Mouse (Mus musculus): ENCODE data around the gene Rbp7. TPM values are rescaled to one million over a fixed set of nuclear protein-coding genes. Genes with fewer than 3 reads are reported as not detected.
A peak's percentile ranks its signal among the peaks of the same experiment; 100 is the strongest.
"Not testable (repeated sequence)": the region's sequence is repeated elsewhere in the genome, so short reads cannot be mapped to it uniquely, and the experiment has no call there.

Rbp7 gene
- polyA plus RNA-seq, 1 experiment, result not detected

DNA sequence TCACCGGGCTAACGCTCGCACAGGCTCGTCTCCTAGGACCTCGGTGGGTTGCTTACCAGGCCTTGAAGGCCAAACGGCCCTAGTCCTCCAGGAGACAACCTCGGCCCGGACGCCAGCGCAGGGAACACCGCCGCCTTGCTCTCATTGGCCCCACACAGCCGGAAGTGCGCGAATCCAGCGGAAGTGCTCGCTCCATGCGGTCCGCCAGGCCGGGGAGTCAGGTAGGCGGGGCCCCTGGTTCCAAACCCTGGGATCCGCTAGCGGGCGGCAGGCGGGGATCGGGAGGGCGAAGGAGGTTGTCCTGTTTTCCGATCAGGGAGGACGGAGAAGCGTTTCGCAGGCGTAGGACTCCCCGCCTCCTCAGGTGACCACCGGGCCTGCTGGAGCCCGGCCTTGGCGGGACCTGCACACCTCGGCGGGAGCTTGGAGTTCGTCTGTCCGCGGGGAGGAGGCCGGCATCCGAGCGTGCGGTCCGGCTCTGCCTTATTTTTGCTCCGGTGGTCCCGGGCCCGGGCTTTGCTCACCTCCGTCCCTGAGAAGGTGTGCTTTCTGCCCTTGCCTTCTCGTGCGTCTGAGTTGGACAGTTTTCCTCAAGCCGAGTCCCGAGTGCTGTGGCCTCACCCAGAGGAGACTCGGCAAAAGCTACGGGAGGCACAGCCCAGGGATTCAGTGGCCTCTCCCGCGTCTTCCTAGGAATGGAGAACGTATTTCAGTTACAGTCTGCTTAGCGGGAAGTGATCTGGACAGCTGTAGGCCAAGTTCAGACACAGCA lies 30.5 kb upstream of the Rbp7 start, which contains the start of the genes Nmnat1 and Lzic:
Gene Nmnat1 (minus strand): TSS at position 150 of the 772 bp plus-strand sequence.
Gene Lzic (plus strand): TSS at position 177 of the 772 bp plus-strand sequence.
- Histone ChIP-seq H3K36me3 (ENCODE audit: control insufficient read depth) (peaks cover 37% of the 10 kb centered on the region), H3K4me3 (replicated peaks) (peak within 1 kb of the TSS; percentile 92), H3K27me3 (ENCODE audit: control insufficient read depth) (no peaks in the 10 kb centered on the region), H3K4me1 (ENCODE audit: control insufficient read depth) (peaks cover 27% of the 10 kb centered on the region), H3K9me3 (ENCODE audit: control insufficient read depth, low read length) (no peaks in the 10 kb centered on the region)
- TF ChIP-seq TAL1 (IDR thresholded peaks at IDR 0.05; ENCODE audit: low read length) (no peak), GATA1 (IDR thresholded peaks at IDR 0.05; ENCODE audit: low read length) (no peak)

DNA sequence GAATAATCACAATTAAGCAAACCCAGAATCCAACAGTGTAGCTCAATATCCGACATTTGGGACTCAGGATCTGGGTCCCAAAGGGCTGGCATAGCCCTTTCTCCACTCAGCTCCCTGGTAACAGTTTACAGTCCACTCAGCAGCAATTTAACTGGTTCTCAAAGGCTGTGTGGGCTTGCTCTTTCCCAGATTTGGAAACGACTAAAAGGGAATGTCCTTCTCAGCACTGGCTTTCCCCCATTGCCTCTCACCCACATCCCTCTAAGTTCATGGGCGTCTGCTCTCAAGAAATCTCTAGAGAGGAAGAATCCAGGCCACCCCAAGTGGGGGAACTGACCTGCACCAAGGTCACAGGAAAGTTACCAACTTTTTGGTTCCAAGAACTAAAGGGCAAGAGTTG lies 29.8 kb upstream of the Rbp7 start:
- Histone ChIP-seq H3K9me3 (ENCODE audit: control insufficient read depth, low read length) (no peaks in the 10 kb centered on the region), H3K36me3 (ENCODE audit: control insufficient read depth) (peaks cover 30% of the 10 kb centered on the region), H3K4me3 (replicated peaks) (peak overlapping the region; percentile 92), H3K27me3 (ENCODE audit: control insufficient read depth) (no peaks in the 10 kb centered on the region), H3K4me1 (ENCODE audit: control insufficient read depth) (peaks cover 27% of the 10 kb centered on the region)
- TF ChIP-seq TAL1 (IDR thresholded peaks at IDR 0.05; ENCODE audit: low read length) (no peak), GATA1 (IDR thresholded peaks at IDR 0.05; ENCODE audit: low read length) (no peak)

GRCm38 (mm10) chr4:149477078-149477477 lies 22.3 kb upstream of the Rbp7 start, which contains the start of gene Tmem274:
TSS of gene Tmem274 (plus strand) at chr4:149477378.
- peaks cover 15% of the 10 kb centered on the region for H3K36me3 ChIP-seq (ENCODE audit: control insufficient read depth)
- TF ChIP-seq GATA1 (IDR thresholded peaks at IDR 0.05; ENCODE audit: low read length) (no peak), TAL1 (IDR thresholded peaks at IDR 0.05; ENCODE audit: low read length) (no peak)
- H3K9me3 ChIP-seq (ENCODE audit: control insufficient read depth, low read length), result no peaks in the 10 kb centered on the region
- no peaks in the 10 kb centered on the region for H3K4me1 ChIP-seq (ENCODE audit: control insufficient read depth)
- H3K4me3 ChIP-seq (replicated peaks), result no peak within 1 kb of the TSS
- H3K27me3 ChIP-seq (ENCODE audit: control insufficient read depth), result no peaks in the 10 kb centered on the region

GRCm38 (mm10) chr4:149475096-149475495 lies 20.3 kb upstream of the Rbp7 start:
- Histone ChIP-seq H3K4me1 (ENCODE audit: control insufficient read depth) (no peaks in the 10 kb centered on the region), H3K27me3 (ENCODE audit: control insufficient read depth) (no peaks in the 10 kb centered on the region), H3K9me3 (ENCODE audit: control insufficient read depth, low read length) (no peaks in the 10 kb centered on the region), H3K36me3 (ENCODE audit: control insufficient read depth) (peaks cover 15% of the 10 kb centered on the region), H3K4me3 (replicated peaks) (no peak overlapping the region)
- TF ChIP-seq TAL1 (IDR thresholded peaks at IDR 0.05; ENCODE audit: low read length) (no peak), GATA1 (IDR thresholded peaks at IDR 0.05; ENCODE audit: low read length) (no peak)

DNA sequence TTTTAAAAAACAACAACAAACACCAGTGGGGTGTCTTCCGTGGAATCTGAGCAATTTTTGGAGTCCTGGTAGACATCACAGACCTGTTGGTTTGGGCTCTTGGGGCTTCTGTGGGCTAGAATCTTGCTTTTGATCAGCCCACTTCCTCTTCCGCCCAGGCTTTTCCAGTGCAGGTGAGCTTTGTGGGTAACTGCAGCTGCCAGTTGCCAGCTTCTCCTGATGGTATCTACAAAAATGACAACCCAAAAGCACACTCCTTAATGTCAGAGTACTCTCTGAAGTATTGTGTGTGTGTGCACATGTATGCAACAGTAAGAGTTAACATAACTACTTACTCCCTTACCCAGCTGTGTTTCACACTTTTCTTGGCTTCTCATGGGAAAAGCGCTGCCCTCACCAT lies 14.8 kb upstream of the Rbp7 start:
- Histone ChIP-seq H3K4me1 (ENCODE audit: control insufficient read depth) (no peaks in the 10 kb centered on the region), H3K9me3 (ENCODE audit: control insufficient read depth, low read length) (no peaks in the 10 kb centered on the region), H3K4me3 (replicated peaks) (no peak overlapping the region), H3K27me3 (ENCODE audit: control insufficient read depth) (no peaks in the 10 kb centered on the region), H3K36me3 (ENCODE audit: control insufficient read depth) (peaks cover 23% of the 10 kb centered on the region)
- TF ChIP-seq GATA1 (IDR thresholded peaks at IDR 0.05; ENCODE audit: low read length) (no peak), TAL1 (IDR thresholded peaks at IDR 0.05; ENCODE audit: low read length) (no peak)

- no peaks in the 10 kb centered on the region for H3K9me3 ChIP-seq (ENCODE audit: control insufficient read depth, low read length)
- peaks cover 1% of the 10 kb centered on the region; the same call in 1 of the 2 replicates for H3K4me1 ChIP-seq (ENCODE audit: control insufficient read depth)
- no peak overlapping the region for H3K4me3 ChIP-seq (replicated peaks)
- no peak for TF ChIP-seq GATA1 (IDR thresholded peaks at IDR 0.05; ENCODE audit: low read length)
- TF ChIP-seq TAL1 (IDR thresholded peaks at IDR 0.05; ENCODE audit: low read length), result no peak
- peaks cover 5% of the 10 kb centered on the region; the same call in 1 of the 2 replicates for H3K36me3 ChIP-seq (ENCODE audit: control insufficient read depth)
- H3K27me3 ChIP-seq (ENCODE audit: control insufficient read depth), result no peaks in the 10 kb centered on the region
These were observed 8.7 kb upstream of the Rbp7 start for GRCm38 (mm10) chr4:149463435-149463950.

GRCm38 (mm10) chr4:149462305-149462971 lies 7.7 kb upstream of the Rbp7 start:
- TF ChIP-seq TAL1 (IDR thresholded peaks at IDR 0.05; ENCODE audit: low read length), result no peak
- TF ChIP-seq GATA1 (IDR thresholded peaks at IDR 0.05; ENCODE audit: low read length), result no peak
- Histone ChIP-seq H3K9me3 (ENCODE audit: control insufficient read depth, low read length) (no peaks in the 10 kb centered on the region), H3K27me3 (ENCODE audit: control insufficient read depth) (no peaks in the 10 kb centered on the region), H3K4me1 (ENCODE audit: control insufficient read depth) (peaks cover 1% of the 10 kb centered on the region; the same call in 1 of the 2 replicates), H3K36me3 (ENCODE audit: control insufficient read depth) (no peaks in the 10 kb centered on the region), H3K4me3 (replicated peaks) (no peak overlapping the region)

DNA sequence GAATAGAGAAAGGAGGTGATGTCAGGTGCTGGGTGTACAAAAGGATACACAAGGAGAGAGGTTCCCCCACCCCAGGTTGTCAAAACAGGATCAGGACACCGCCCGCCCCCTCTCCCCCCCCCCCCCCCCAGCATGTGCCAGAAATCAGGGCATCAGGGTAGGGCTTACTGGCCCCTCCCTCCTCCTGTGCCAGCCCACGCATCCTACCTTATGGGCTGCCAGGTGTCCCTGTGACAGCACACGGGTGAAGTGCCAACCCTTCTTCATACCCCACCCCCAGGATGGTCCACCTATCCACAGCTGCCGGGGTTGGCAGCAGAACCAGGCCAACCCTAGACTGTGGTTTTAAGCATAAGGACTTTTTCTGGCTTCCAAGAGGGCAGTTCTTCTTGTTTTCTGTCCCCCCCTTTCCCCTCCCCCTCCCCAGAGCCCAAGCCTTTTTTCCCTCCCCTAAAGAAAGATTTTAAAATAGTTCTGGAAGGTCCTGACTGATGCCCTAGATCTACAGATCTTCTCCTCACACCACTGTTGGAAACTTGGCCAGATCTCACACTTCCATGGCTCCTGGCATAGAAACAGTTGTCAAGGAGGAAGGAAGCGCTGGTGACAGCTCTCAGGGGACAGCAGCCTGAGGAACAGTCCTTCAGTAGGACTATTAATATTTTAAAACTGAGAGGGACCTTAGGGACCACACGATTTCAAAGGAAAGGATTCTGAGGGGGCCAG lies 7.0 kb upstream of the Rbp7 start:
- TF ChIP-seq TAL1 (IDR thresholded peaks at IDR 0.05; ENCODE audit: low read length) (no peak), GATA1 (IDR thresholded peaks at IDR 0.05; ENCODE audit: low read length) (no peak)
- Histone ChIP-seq H3K27me3 (ENCODE audit: control insufficient read depth) (no peaks in the 10 kb centered on the region), H3K9me3 (ENCODE audit: control insufficient read depth, low read length) (no peaks in the 10 kb centered on the region), H3K4me1 (ENCODE audit: control insufficient read depth) (peaks cover 1% of the 10 kb centered on the region; the same call in 1 of the 2 replicates), H3K4me3 (replicated peaks) (no peak overlapping the region), H3K36me3 (ENCODE audit: control insufficient read depth) (no peaks in the 10 kb centered on the region)

GRCm38 (mm10) chr4:149460475-149460874 lies 5.7 kb upstream of the Rbp7 start:
- not testable (repeated sequence) for H3K4me1 ChIP-seq (ENCODE audit: control insufficient read depth); H3K36me3 ChIP-seq (ENCODE audit: control insufficient read depth); H3K27me3 ChIP-seq (ENCODE audit: control insufficient read depth)

More at GRCm38 (mm10) chr4:149460475-149460874, 5.7 kb upstream of the Rbp7 start:
- H3K9me3 ChIP-seq (ENCODE audit: control insufficient read depth, low read length); H3K4me3 ChIP-seq (replicated peaks): not testable (repeated sequence)
